Mouse (Mus musculus) erythroblast, embryonic 14.5 days (primary cell): ENCODE results near the gene Slc38a3. TPM values are rescaled to one million over a fixed set of nuclear protein-coding genes. Genes with fewer than 3 reads are reported as not detected.

Experiments used
- H3K27me3 ChIP-seq: 2 replicates; pipeline ENCODE4 v1.6.1; 2012; ENCODE audit warnings: inconsistent platforms; ENCODE audit not compliant: control insufficient read depth
- H3K36me3 ChIP-seq: 2 replicates; pipeline ENCODE4 v1.6.1; 2012; ENCODE audit warnings: mild to moderate bottlenecking, inconsistent platforms; ENCODE audit not compliant: control insufficient read depth
- H3K4me1 ChIP-seq: 2 replicates; pipeline ENCODE4 v1.6.1; 2012; ENCODE audit warnings: inconsistent platforms; ENCODE audit not compliant: control insufficient read depth
- H3K4me3 ChIP-seq: replicated peaks from 2 replicates; pipeline ENCODE3; 2012; ENCODE audit warnings: moderate library complexity, mild to moderate bottlenecking, inconsistent platforms
- H3K9me3 ChIP-seq: 2 replicates; pipeline ENCODE4 v1.6.1; 2012; ENCODE audit warnings: low read length, inconsistent platforms, mixed read lengths; ENCODE audit not compliant: control insufficient read depth
- GATA1 ChIP-seq: IDR thresholded peaks from 2 replicates; pipeline ENCODE4 v1.6.1; 2012; ENCODE audit warnings: low read length, inconsistent platforms, mixed read lengths
- TAL1 ChIP-seq: IDR thresholded peaks from 3 replicates; pipeline ENCODE4 v1.6.1; 2012; ENCODE audit warnings: low read length, inconsistent platforms, mixed read lengths
- polyA plus RNA-seq: library from polyadenylated mRNA; stranded (reverse); fragments of >175 nt; gene quantifications from 2 replicates; pipeline ENCODE4 v1.2.3, GENCODE M21; 2012

The Slc38a3 gene
- polyA plus RNA-seq, 1 experiment, result 0.05 TPM

- no peak for TF ChIP-seq GATA1
- TF ChIP-seq TAL1, result no peak
- no peaks in the 10 kb centered on the region for H3K9me3 ChIP-seq
- H3K4me1 ChIP-seq, result peaks cover 93% of the 10 kb centered on the region
- no peak overlapping the region for H3K4me3 ChIP-seq
- H3K27me3 ChIP-seq, result no peaks in the 10 kb centered on the region
- H3K36me3 ChIP-seq, result peaks cover 74% of the 10 kb centered on the region
Measured at GRCm38 (mm10) chr9:107629901-107630425, 39.4 kb downstream of the Slc38a3 start.

GRCm38 (mm10) chr9:107629411-107629730 is 40.0 kb downstream of the Slc38a3 start:
- H3K4me3 ChIP-seq, result no peak overlapping the region
- H3K36me3 ChIP-seq, result peaks cover 80% of the 10 kb centered on the region
- TF ChIP-seq TAL1 (no peak), GATA1 (no peak)
- H3K4me1 ChIP-seq, result peaks cover 93% of the 10 kb centered on the region
- H3K27me3 ChIP-seq, result no peaks in the 10 kb centered on the region
- no peaks in the 10 kb centered on the region for H3K9me3 ChIP-seq

- Histone ChIP-seq H3K27me3 (no peaks in the 10 kb centered on the region), H3K4me1 (peaks cover 89% of the 10 kb centered on the region), H3K4me3 (no peak overlapping the region), H3K36me3 (peaks cover 85% of the 10 kb centered on the region), H3K9me3 (no peaks in the 10 kb centered on the region)
- TF ChIP-seq GATA1 (no peak), TAL1 (no peak)
Measured at GRCm38 (mm10) chr9:107628721-107629410, 40.5 kb downstream of the Slc38a3 start.

GRCm38 (mm10) chr9:107627387-107628255 is 41.7 kb downstream of the Slc38a3 start:
- TF ChIP-seq GATA1 (no peak), TAL1 (no peak)
- Histone ChIP-seq H3K27me3 (no peaks in the 10 kb centered on the region), H3K4me3 (no peak overlapping the region), H3K36me3 (peaks cover 94% of the 10 kb centered on the region), H3K9me3 (no peaks in the 10 kb centered on the region), H3K4me1 (peaks cover 77% of the 10 kb centered on the region)

- Histone ChIP-seq H3K4me3 (no peak overlapping the region), H3K4me1 (peaks cover 69% of the 10 kb centered on the region), H3K36me3 (peaks cover 92% of the 10 kb centered on the region), H3K27me3 (no peaks in the 10 kb centered on the region), H3K9me3 (no peaks in the 10 kb centered on the region)
- TF ChIP-seq TAL1 (no peak), GATA1 (no peak)
Measured at GRCm38 (mm10) chr9:107626844-107627277, 42.5 kb downstream of the Slc38a3 start.

- H3K9me3 ChIP-seq, result no peaks in the 10 kb centered on the region
- H3K36me3 ChIP-seq, result peaks cover 87% of the 10 kb centered on the region
- TF ChIP-seq GATA1 (no peak), TAL1 (no peak)
- no peak overlapping the region for H3K4me3 ChIP-seq
- H3K27me3 ChIP-seq, result no peaks in the 10 kb centered on the region
- peaks cover 63% of the 10 kb centered on the region for H3K4me1 ChIP-seq
Measured at GRCm38 (mm10) chr9:107626158-107626843, 43.0 kb downstream of the Slc38a3 start.

- Histone ChIP-seq H3K36me3 (peaks cover 82% of the 10 kb centered on the region), H3K4me1 (peaks cover 56% of the 10 kb centered on the region), H3K4me3 (no peak overlapping the region), H3K9me3 (no peaks in the 10 kb centered on the region), H3K27me3 (no peaks in the 10 kb centered on the region)
- no peak for TF ChIP-seq TAL1
- no peak for TF ChIP-seq GATA1
Measured at GRCm38 (mm10) chr9:107625351-107626128, 43.8 kb downstream of the Slc38a3 start.

GRCm38 (mm10) chr9:107624951-107625350 is 44.4 kb downstream of the Slc38a3 start:
- H3K27me3 ChIP-seq, result no peaks in the 10 kb centered on the region
- H3K4me3 ChIP-seq, result no peak overlapping the region
- H3K4me1 ChIP-seq, result peaks cover 51% of the 10 kb centered on the region
- no peak for TF ChIP-seq GATA1
- no peak for TF ChIP-seq TAL1
- no peaks in the 10 kb centered on the region for H3K9me3 ChIP-seq
- peaks cover 85% of the 10 kb centered on the region for H3K36me3 ChIP-seq
